Mouse (Mus musculus) olfactory bulb, adult 2 months (tissue): ENCODE results near the gene Celsr2.

ENCODE experiments used
- CTCF ChIP-seq: fragments of 200-500 bp; IDR thresholded peaks from 2 replicates; pipeline ENCODE4 v1.5.1; 2012; ENCODE audit warnings: low read depth, mild to moderate bottlenecking, low read length, moderate library complexity; ENCODE audit not compliant: insufficient read depth
- POLR2A ChIP-seq: fragments of 200-500 bp; IDR thresholded peaks from 2 replicates; pipeline ENCODE4 v1.6.1; 2012; ENCODE audit warnings: mild to moderate bottlenecking, low read depth, low read length, moderate library complexity; ENCODE audit not compliant: insufficient read depth

GRCm38 (mm10) chr3:108360894-108361293, 54.5 kb downstream of the Celsr2 start:
- no peak for TF ChIP-seq POLR2A
- no peak for TF ChIP-seq CTCF
